Mouse (Mus musculus): ENCODE results near the gene Eaf2. TPM values are rescaled to one million over a fixed set of nuclear protein-coding genes. Genes with fewer than 3 reads are reported as not detected.

The Eaf2 gene
- polyA plus RNA-seq (2012; rRNA removed): 0.22 and 0.37 TPM in 2 replicates
- 0.18 and 0.70 TPM in 2 replicates for polyA plus RNA-seq (2014; fragmentation: Nextera tagmentation; extraction: Ambion mirVana)

GRCm38 (mm10) chr16:36874583-36875275, at the start of gene Eaf2, which contains the start of gene Golgb1:
Gene Eaf2 (minus strand): TSS chr16:36875003.
Gene Golgb1 (plus strand): TSS chr16:36875140.
- under 1% methylated on average over 43 of the region's 43 CpGs for WGBS (ENCODE audit: insufficient replicate concordance)
- peak within 1 kb of the TSS; percentile 86 for H3K9ac ChIP-seq (replicated peaks)
- peak; percentile 98 for ATAC-seq (ENCODE audit: insufficient read depth)
- DNase-seq (ENCODE audit: low read depth in 3 of 3, low spot score in 3 of 3): peak; percentile 100
- no peaks in the 10 kb centered on the region for H3K9me3 ChIP-seq (ENCODE audit: control insufficient read depth, low read length)
- TF ChIP-seq EP300 (IDR thresholded peaks at IDR 0.05; ENCODE audit: low read depth) (0 out of 2 replicates have a peak, but pooled peaks have one; percentile 22), CTCF (IDR thresholded peaks at IDR 0.05; ENCODE audit: low read depth) (no peak)
- H3K4me1 ChIP-seq (replicated peaks; ENCODE audit: control insufficient read depth in 2 of 2, insufficient read depth in 2 of 2, low read length in 1 of 2): peaks cover 8 to 9% of the 10 kb centered on the region in 2 experiments; a peak in 3 of 4 replicates
- H3K27ac ChIP-seq: peak within 1 kb of the TSS; percentile 89
- no peaks in the 10 kb centered on the region for H3K27me3 ChIP-seq (ENCODE audit: control insufficient read depth, insufficient read depth, low read length)
- peak within 1 kb of the TSS; percentile 82 to 98 for H3K4me3 ChIP-seq (ENCODE audit: insufficient read depth in 1 of 2, low read depth in 2 of 2, low read length in 2 of 2)
- H3K36me3 ChIP-seq (replicated peaks; ENCODE audit: control insufficient read depth, insufficient read depth, low read depth): no peaks in the 10 kb centered on the region; the same call in 1 of the 2 replicates
- H3K4me2 ChIP-seq (ENCODE audit: low read depth): peak within 1 kb of the TSS; percentile 81

GRCm38 (mm10) chr16:36924312-36924711, 49.5 kb upstream of the Eaf2 start:
- TF ChIP-seq EP300 (IDR thresholded peaks at IDR 0.05; ENCODE audit: low read depth): no peak
- no peak for TF ChIP-seq CTCF (IDR thresholded peaks at IDR 0.05; ENCODE audit: low read depth)
- DNase-seq (ENCODE audit: low read depth in 3 of 3, low spot score in 3 of 3) (no peak), ATAC-seq (ENCODE audit: insufficient read depth) (no peak)
- WGBS (ENCODE audit: insufficient replicate concordance): 80% methylated on average over 8 of the region's 8 CpGs
- Histone ChIP-seq H3K36me3 (replicated peaks; ENCODE audit: control insufficient read depth, insufficient read depth, low read depth) (peaks cover 8% of the 10 kb centered on the region), H3K9me3 (ENCODE audit: control insufficient read depth, low read length) (no peaks in the 10 kb centered on the region), H3K27ac (no peak overlapping the region), H3K4me1 (replicated peaks; ENCODE audit: control insufficient read depth in 2 of 2, insufficient read depth in 2 of 2, low read length in 1 of 2) (no peaks in the 10 kb centered on the region), H3K27me3 (ENCODE audit: control insufficient read depth, insufficient read depth, low read length) (no peaks in the 10 kb centered on the region), H3K4me2 (ENCODE audit: low read depth) (no peak overlapping the region), H3K4me3 (ENCODE audit: insufficient read depth in 1 of 2, low read depth in 2 of 2, low read length in 2 of 2) (no peak overlapping the region), H3K9ac (replicated peaks) (no peak overlapping the region)

- 71% methylated on average over 6 of the region's 6 CpGs for WGBS (ENCODE audit: insufficient replicate concordance)
- Histone ChIP-seq H3K27ac (no peak overlapping the region), H3K4me2 (ENCODE audit: low read depth) (no peak overlapping the region), H3K9me3 (ENCODE audit: control insufficient read depth, low read length) (no peaks in the 10 kb centered on the region), H3K4me3 (ENCODE audit: insufficient read depth in 1 of 2, low read depth in 2 of 2, low read length in 2 of 2) (no peak overlapping the region), H3K9ac (replicated peaks) (no peak overlapping the region), H3K36me3 (replicated peaks; ENCODE audit: control insufficient read depth, insufficient read depth, low read depth) (peaks cover 12% of the 10 kb centered on the region), H3K27me3 (ENCODE audit: control insufficient read depth, insufficient read depth, low read length) (no peaks in the 10 kb centered on the region), H3K4me1 (replicated peaks; ENCODE audit: control insufficient read depth in 2 of 2, insufficient read depth in 2 of 2, low read length in 1 of 2) (no peaks in the 10 kb centered on the region)
- DNase-seq (ENCODE audit: low read depth in 3 of 3, low spot score in 3 of 3): no peak
- TF ChIP-seq EP300 (IDR thresholded peaks at IDR 0.05; ENCODE audit: low read depth) (no peak), CTCF (IDR thresholded peaks at IDR 0.05; ENCODE audit: low read depth) (no peak)
- ATAC-seq (ENCODE audit: insufficient read depth): no peak
Measured at GRCm38 (mm10) chr16:36921980-36922379, 47.2 kb upstream of the Eaf2 start.

- Histone ChIP-seq H3K4me3 (ENCODE audit: insufficient read depth in 1 of 2, low read depth in 2 of 2, low read length in 2 of 2) (no peak overlapping the region), H3K36me3 (replicated peaks; ENCODE audit: control insufficient read depth, insufficient read depth, low read depth) (peaks cover 11% of the 10 kb centered on the region), H3K27ac (no peak overlapping the region), H3K9me3 (ENCODE audit: control insufficient read depth, low read length) (no peaks in the 10 kb centered on the region), H3K27me3 (ENCODE audit: control insufficient read depth, insufficient read depth, low read length) (no peaks in the 10 kb centered on the region), H3K4me2 (ENCODE audit: low read depth) (no peak overlapping the region), H3K9ac (replicated peaks) (no peak overlapping the region), H3K4me1 (replicated peaks; ENCODE audit: control insufficient read depth in 2 of 2, insufficient read depth in 2 of 2, low read length in 1 of 2) (no peaks in the 10 kb centered on the region)
- no peak for TF ChIP-seq CTCF (IDR thresholded peaks at IDR 0.05; ENCODE audit: low read depth)
- WGBS (ENCODE audit: insufficient replicate concordance): 78% methylated on average over 8 of the region's 8 CpGs
- DNase-seq (ENCODE audit: low read depth in 3 of 3, low spot score in 3 of 3): no peak
- no peak for ATAC-seq (ENCODE audit: insufficient read depth)
Measured at GRCm38 (mm10) chr16:36921067-36921613, 46.3 kb upstream of the Eaf2 start.

- H3K9ac ChIP-seq (replicated peaks): no peak overlapping the region
- TF ChIP-seq EP300 (IDR thresholded peaks at IDR 0.05; ENCODE audit: low read depth) (no peak), CTCF (IDR thresholded peaks at IDR 0.05; ENCODE audit: low read depth) (no peak)
- H3K4me2 ChIP-seq (ENCODE audit: low read depth): no peak overlapping the region
- ATAC-seq (ENCODE audit: insufficient read depth) (no peak), DNase-seq (ENCODE audit: low read depth in 3 of 3, low spot score in 3 of 3) (no peak)
- WGBS (ENCODE audit: insufficient replicate concordance): 64% methylated on average over 3 of the region's 3 CpGs
- H3K27me3 ChIP-seq (ENCODE audit: control insufficient read depth, insufficient read depth, low read length): no peaks in the 10 kb centered on the region
- peaks cover 11% of the 10 kb centered on the region for H3K36me3 ChIP-seq (replicated peaks; ENCODE audit: control insufficient read depth, insufficient read depth, low read depth)
- H3K4me1 ChIP-seq (replicated peaks; ENCODE audit: control insufficient read depth in 2 of 2, insufficient read depth in 2 of 2, low read length in 1 of 2): no peaks in the 10 kb centered on the region
- no peak overlapping the region for H3K27ac ChIP-seq
- H3K9me3 ChIP-seq (ENCODE audit: control insufficient read depth, low read length): no peaks in the 10 kb centered on the region
- H3K4me3 ChIP-seq (ENCODE audit: insufficient read depth in 1 of 2, low read depth in 2 of 2, low read length in 2 of 2): no peak overlapping the region
Measured at GRCm38 (mm10) chr16:36920410-36920809, 45.6 kb upstream of the Eaf2 start.

Data from liver, embryonic 14.5 days (tissue).